Comparison of ENCODE assay signal across 9 mouse cellular contexts in the genomic region with DNA sequence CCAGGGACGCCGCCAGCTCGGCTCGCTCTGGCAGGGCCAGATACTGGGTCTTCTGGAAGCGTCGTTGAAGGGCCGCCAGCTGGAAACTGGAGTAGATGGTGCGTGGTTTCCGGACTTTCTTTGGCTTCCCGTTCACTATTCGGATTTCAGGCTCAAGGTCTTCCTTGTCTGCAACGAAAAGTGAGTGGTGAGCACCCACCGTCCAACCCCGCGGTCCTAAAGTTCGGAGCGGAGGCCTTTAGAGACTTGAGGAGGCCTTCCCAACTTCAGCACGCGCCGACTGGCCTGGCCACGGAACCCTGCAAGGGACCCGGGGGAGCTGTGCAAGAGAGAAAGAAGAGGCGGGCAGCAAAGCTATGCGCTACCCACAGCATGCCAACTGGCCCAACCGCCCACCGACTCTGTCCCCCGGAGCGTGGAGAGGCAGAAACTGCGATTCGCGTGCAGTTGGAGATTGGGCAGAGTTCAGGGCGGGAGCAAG. TPM values are rescaled to one million over a fixed set of nuclear protein-coding genes. Genes with fewer than 3 reads are reported as not detected.
DNase-seq lines count a peak whose midpoint lies in the region; ATAC-seq lines count a peak whose summit lies in the region.
"Had no signal": no experiment of that assay in that cellular context is flagged by ENCODE, and none has a peak within 500 bp of the region (broad histone marks: within the 10 kb centered on the region; RNA-seq: fewer than 3 reads in every experiment).

No protein-coding gene starts in this region.

- no peak overlapping the region for H3K27ac ChIP-seq in kidney, embryonic 14.5 days (ENCODE audit: low read depth, low read length)
- no peak overlapping the region for H3K27ac ChIP-seq in heart, embryonic 12.5 days (ENCODE audit: poor library complexity, severe bottlenecking)
- H3K27ac ChIP-seq in limb, embryonic 12.5 days: peak overlapping the region; percentile 45; the same call in 1 of the 2 replicates
- H3K27ac ChIP-seq in stomach, embryonic 14.5 days (ENCODE audit: low read length): no peak overlapping the region; the same call in 1 of the 2 replicates

- H3K4me2 ChIP-seq in kidney, embryonic 14.5 days (replicated peaks; ENCODE audit: low read depth, low read length): peak overlapping the region; percentile 86
- H3K4me2 ChIP-seq in heart, embryonic 12.5 days: peak overlapping the region; percentile 85
- peak overlapping the region; percentile 99 for H3K4me2 ChIP-seq in limb, embryonic 12.5 days
- peak overlapping the region; percentile 68; the same call in 1 of the 2 replicates for H3K4me2 ChIP-seq in stomach, embryonic 14.5 days (replicated peaks; ENCODE audit: low read depth, low read length)

- peaks cover 17% of the 10 kb centered on the region for H3K4me1 ChIP-seq in kidney, embryonic 14.5 days (ENCODE audit: control insufficient read depth, insufficient read depth, low read length)
- peaks cover 45% of the 10 kb centered on the region for H3K4me1 ChIP-seq in heart, embryonic 12.5 days (replicated peaks)
- H3K4me1 ChIP-seq in limb, embryonic 12.5 days (replicated peaks): peaks cover 56% of the 10 kb centered on the region
- peaks cover 10% of the 10 kb centered on the region for H3K4me1 ChIP-seq in stomach, embryonic 14.5 days (ENCODE audit: control insufficient read depth, insufficient read depth, low read length)

- 1% methylated on average over 32 of the region's 32 CpGs for WGBS in kidney, embryonic 14.5 days
- under 1% methylated on average over 32 of the region's 32 CpGs for WGBS in heart, embryonic 12.5 days
- under 1% methylated on average over 32 of the region's 32 CpGs for WGBS in limb, embryonic 12.5 days
- under 1% methylated on average over 32 of the region's 32 CpGs for WGBS in stomach, embryonic 14.5 days

- no peak overlapping the region for H3K9ac ChIP-seq in kidney, embryonic 14.5 days (ENCODE audit: low read depth, low read length)
- H3K9ac ChIP-seq in heart, embryonic 12.5 days: no peak overlapping the region
- peak overlapping the region; percentile 44 for H3K9ac ChIP-seq in limb, embryonic 12.5 days (replicated peaks)
- no peak overlapping the region; the same call in 1 of the 2 replicates for H3K9ac ChIP-seq in stomach, embryonic 14.5 days (replicated peaks; ENCODE audit: low read depth, low read length)

- DNase-seq in kidney, postnatal 25 days: no peak
- DNase-seq in R1 (ENCODE audit: low read depth, low spot score): peak; percentile 59
- no peak for DNase-seq in right cerebral cortex, postnatal 14 days
- DNase-seq in c-Kit-positive CD71-positive TER-119-positive erythroid progenitor cells, embryonic 14.5 days (ENCODE audit: low spot score): no peak

- H3K36me3 ChIP-seq in kidney, embryonic 14.5 days (ENCODE audit: control insufficient read depth, insufficient read depth, low read length): no peaks in the 10 kb centered on the region
- H3K36me3 ChIP-seq in heart, embryonic 12.5 days: no peaks in the 10 kb centered on the region
- H3K36me3 ChIP-seq in limb, embryonic 12.5 days: no peaks in the 10 kb centered on the region
- no peaks in the 10 kb centered on the region for H3K36me3 ChIP-seq in stomach, embryonic 14.5 days (ENCODE audit: control insufficient read depth, insufficient read depth, low read length)

- no peaks in the 10 kb centered on the region for H3K9me3 ChIP-seq in kidney, embryonic 14.5 days (ENCODE audit: control insufficient read depth, low read length)
- H3K9me3 ChIP-seq in heart, embryonic 12.5 days (replicated peaks): no peaks in the 10 kb centered on the region
- H3K9me3 ChIP-seq in limb, embryonic 12.5 days: no peaks in the 10 kb centered on the region
- no peaks in the 10 kb centered on the region for H3K9me3 ChIP-seq in stomach, embryonic 14.5 days (ENCODE audit: control insufficient read depth, low read depth, low read length)

- H3K4me3 ChIP-seq in kidney, embryonic 14.5 days (ENCODE audit: low read length): peak overlapping the region; percentile 51
- H3K4me3 ChIP-seq in heart, embryonic 12.5 days: peak overlapping the region; percentile 53
- peak overlapping the region; percentile 56 for H3K4me3 ChIP-seq in limb, embryonic 12.5 days (replicated peaks)
- H3K4me3 ChIP-seq in stomach, embryonic 14.5 days (ENCODE audit: low read depth, low read length): peak overlapping the region; percentile 34

- no peak for ATAC-seq in kidney, embryonic 14.5 days (ENCODE audit: low FRiP score, low TSS enrichment)
- no peak for ATAC-seq in heart, embryonic 12.5 days (ENCODE audit: insufficient number of reproducible peaks, low FRiP score)
- no peak for ATAC-seq in limb, embryonic 12.5 days (ENCODE audit: insufficient number of reproducible peaks, insufficient read depth, low FRiP score, low TSS enrichment, low read depth)
- no peak for ATAC-seq in stomach, embryonic 14.5 days (ENCODE audit: insufficient number of reproducible peaks, insufficient read depth, low FRiP score, low read depth)
- ATAC-seq: Patski had no signal

- H3K27me3 ChIP-seq in kidney, embryonic 14.5 days (ENCODE audit: control insufficient read depth, insufficient read depth, low read length): peaks cover 92% of the 10 kb centered on the region
- H3K27me3 ChIP-seq in heart, embryonic 12.5 days (replicated peaks): peaks cover 91% of the 10 kb centered on the region
- H3K27me3 ChIP-seq in limb, embryonic 12.5 days: peaks cover 90% of the 10 kb centered on the region
- H3K27me3 ChIP-seq in stomach, embryonic 14.5 days (ENCODE audit: control insufficient read depth, insufficient read depth, low read length): peaks cover 63% of the 10 kb centered on the region
- H3K27me3 ChIP-seq: Patski had no signal

RNA-seq across cellular contexts. Expression of gene Dlx2, which starts 1.1 kb away (rescaled TPM):
- polyA plus RNA-seq in kidney, embryonic 14.5 days (2014; fragmentation: Nextera tagmentation; extraction: Ambion mirVana): not detected in 2 replicates
- 0.39 and 0.68 TPM in 2 replicates for polyA plus RNA-seq in heart, embryonic 12.5 days (2016; fragmentation: Nextera tagmentation; extraction: Ambion mirVana)
- polyA plus RNA-seq in limb, embryonic 12.5 days (2016; fragmentation: Nextera tagmentation; extraction: Ambion mirVana): 6.0 and 7.0 TPM in 2 replicates
- polyA plus RNA-seq in stomach, embryonic 14.5 days (2014; fragmentation: Nextera tagmentation; extraction: Ambion mirVana): 6.4 and 6.9 TPM in 2 replicates

RNA-seq across cellular contexts. Expression of gene Dlx1, which starts 17.5 kb away (rescaled TPM):
- polyA plus RNA-seq in kidney, embryonic 14.5 days (2014; fragmentation: Nextera tagmentation; extraction: Ambion mirVana): not detected in 2 replicates
- polyA plus RNA-seq in heart, embryonic 12.5 days (2016; fragmentation: Nextera tagmentation; extraction: Ambion mirVana): 0.08 and 0.47 TPM in 2 replicates
- 5.6 and 6.3 TPM in 2 replicates for polyA plus RNA-seq in limb, embryonic 12.5 days (2016; fragmentation: Nextera tagmentation; extraction: Ambion mirVana)
- 10.8 and 11.3 TPM in 2 replicates for polyA plus RNA-seq in stomach, embryonic 14.5 days (2014; fragmentation: Nextera tagmentation; extraction: Ambion mirVana)
